Mouse (Mus musculus): Measurements from ENCODE around the gene Dapk3.
A peak's percentile ranks its signal among the peaks of the same experiment; 100 is the strongest.
"Not testable (repeated sequence)": the region's sequence is repeated elsewhere in the genome, so short reads cannot be mapped to it uniquely, and the experiment has no call there.

Dapk3 gene

GRCm38 (mm10) chr10:81201807-81202758 is 19.3 kb downstream of the Dapk3 start, which contains the start of gene Nmrk2:
Gene Nmrk2 (minus strand): TSS chr10:81202051.
- DNase-seq, result no peak

GRCm38 (mm10) chr10:81202978-81203720 is 20.3 kb downstream of the Dapk3 start:
- DNase-seq, result no peak

- no peak for DNase-seq
Observed at GRCm38 (mm10) chr10:81204137-81204536, 21.3 kb downstream of the Dapk3 start.

DNA sequence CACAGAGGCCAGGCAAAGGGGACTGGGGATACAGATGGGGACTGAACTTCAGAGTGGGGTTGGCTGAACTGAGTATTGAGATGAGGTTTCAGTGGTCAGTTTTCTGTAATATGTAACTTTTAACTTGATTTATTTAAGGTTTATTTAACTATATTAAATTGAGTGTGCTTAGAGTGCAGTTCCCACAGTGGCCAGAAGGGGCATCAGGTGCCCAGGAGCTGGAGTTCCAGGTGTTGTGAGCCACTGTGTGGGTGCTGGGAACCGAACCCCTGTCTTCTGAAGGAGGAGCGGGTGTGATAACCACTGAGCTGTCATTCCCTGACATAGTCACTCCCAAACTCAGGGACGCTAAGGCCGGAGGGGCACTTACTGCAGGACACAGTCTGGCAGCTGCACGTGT is 27.3 kb downstream of the Dapk3 start:
- DNase-seq, result no peak

DNA sequence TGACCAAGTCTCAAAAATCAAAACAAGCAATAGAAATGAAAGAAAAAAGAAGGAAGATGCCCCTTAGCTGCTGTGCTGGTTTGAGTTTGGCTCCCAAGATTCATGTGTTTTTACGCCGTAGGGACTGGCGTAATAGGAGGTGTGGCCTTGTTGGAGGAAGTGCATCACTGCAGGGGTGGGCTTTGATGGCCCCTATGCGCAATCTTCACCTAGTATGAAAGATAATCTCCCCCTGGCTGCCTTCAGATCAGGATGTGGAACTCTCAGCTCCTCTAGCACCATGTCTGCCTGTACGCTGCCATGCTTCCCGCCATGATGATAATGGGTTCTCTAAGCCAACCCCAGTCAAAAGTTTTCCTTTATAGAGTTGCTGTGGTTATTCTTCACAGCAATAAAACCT is 33.5 kb downstream of the Dapk3 start:
- no peak for DNase-seq

- DNase-seq, result no peak
Observed at GRCm38 (mm10) chr10:81216810-81217209, 34.0 kb downstream of the Dapk3 start.

DNA sequence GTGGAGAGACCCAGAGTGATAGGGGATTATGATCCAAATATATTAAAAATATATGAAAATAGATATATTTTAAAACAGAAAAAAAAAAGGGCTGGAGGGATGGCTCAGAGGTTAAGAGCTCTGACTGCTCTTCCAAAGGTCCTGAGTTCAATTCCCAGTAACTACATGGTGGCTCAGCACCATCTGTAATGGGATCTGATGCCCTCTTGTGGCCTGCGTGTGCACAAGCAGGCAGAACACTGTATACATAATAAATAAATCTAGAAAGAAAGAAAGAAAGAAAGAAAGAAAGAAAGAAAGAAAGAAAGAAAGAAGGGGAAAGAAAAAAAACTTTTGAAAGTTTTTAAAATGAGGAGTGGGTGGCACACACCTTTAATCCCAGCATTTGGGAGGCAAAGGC is 34.5 kb downstream of the Dapk3 start:
- not testable (repeated sequence) for DNase-seq

DNA sequence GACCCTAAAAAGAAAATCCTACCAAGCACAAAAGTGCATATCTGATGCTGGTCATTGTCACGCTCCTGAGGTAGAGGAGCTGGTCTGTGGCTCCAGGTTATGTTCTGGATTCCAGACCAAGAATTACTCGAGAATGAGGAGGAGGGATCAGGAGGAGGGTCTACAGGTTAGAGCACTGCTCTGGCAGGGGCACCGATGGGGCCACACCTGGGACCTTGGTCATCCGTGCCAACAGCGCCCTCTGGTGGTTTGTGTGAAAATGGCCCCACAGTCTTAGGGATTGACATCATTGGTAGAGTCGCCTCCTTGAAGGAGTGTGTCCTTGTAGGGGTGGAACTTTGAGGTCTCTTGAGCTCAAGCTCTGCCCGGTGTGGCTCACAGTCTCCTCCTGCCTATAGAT is 35.2 kb downstream of the Dapk3 start:
- peak; percentile 64 for DNase-seq

GRCm38 (mm10) chr10:81221402-81222015 is 38.7 kb downstream of the Dapk3 start:
- no peak for DNase-seq

GRCm38 (mm10) chr10:81223731-81224130 is 40.9 kb downstream of the Dapk3 start:
- not testable (repeated sequence) for DNase-seq

DNA sequence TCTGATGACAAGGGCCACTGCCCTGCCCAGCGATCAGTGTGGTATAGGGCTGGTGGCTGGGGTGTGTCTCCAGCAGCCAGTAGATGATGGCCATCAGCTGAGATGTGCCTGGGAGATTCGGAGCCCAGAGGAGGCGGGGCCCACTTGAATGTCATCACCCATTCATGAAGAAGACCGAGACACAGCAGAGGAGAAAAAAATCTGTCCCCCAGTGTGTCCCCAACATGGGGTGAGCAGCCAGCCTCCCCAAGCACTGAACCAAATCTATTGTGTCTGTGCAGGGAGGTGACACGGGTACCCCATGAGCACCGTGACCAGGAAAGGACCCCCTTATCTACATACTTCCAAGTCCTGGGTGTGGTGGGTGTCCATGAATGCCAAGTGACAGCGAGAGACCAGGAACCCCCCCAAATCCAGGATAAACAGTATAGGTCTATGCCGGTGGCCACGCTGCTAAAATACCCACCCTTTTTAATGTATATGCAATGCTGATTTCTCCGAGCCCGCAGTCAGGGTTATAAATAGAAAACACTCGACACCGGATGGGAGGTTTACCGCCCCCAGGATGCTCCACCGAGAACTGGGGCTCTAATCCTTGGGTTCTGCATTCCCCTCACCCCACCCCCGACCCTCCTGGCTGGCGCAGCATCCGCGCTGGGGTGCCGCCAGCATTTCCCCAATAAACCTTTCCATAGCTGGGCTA is 47.1 kb downstream of the Dapk3 start:
- DNase-seq, result peak; percentile 65

DNA sequence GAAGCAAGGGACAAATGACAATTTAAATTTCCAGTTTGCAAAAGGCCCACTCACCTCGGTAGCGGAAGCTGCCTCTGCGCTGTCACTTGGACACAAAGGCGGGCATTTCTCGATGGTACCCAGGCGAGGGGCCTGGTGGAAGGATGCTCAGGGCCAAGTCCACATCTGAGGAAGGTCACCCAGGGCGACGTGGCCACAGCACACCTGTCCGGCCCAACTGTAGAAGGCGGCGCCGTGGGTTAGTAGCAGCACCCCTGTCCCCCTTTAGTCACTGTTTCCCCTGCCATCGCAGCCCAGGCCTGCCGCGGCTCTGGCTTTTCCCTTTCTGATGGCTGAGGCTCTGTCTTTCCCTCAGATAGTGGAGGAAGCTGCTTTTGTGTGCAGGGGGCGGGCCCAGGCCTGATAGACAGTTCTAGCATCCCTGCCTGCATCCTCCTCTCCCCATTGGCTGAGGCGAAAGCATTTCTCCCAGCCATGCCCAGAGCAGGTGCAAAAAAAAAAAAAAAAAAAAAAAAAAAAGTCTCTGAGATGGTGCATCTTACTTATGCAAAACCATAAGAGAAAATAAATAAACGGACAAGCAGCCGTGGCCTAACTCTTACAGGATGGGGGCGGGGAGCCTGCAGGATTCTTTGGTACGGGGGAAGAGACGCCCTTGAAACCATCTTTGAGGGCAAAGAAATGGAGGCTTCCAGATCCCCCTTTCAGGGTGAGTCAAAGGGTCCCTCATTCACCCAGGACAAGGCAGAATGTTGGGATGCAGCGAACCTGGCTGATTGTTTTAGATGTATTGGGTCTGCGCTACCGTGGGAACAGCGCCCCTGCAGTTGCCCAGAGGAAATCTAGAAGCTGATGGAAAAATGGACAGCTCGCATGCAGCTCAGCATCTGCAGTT is 47.9 kb downstream of the Dapk3 start, which contains the start of gene Atcay:
Gene Atcay (minus strand): TSS at position 396 of the 895 bp plus-strand sequence.
- peak; percentile 88 for DNase-seq

DNA sequence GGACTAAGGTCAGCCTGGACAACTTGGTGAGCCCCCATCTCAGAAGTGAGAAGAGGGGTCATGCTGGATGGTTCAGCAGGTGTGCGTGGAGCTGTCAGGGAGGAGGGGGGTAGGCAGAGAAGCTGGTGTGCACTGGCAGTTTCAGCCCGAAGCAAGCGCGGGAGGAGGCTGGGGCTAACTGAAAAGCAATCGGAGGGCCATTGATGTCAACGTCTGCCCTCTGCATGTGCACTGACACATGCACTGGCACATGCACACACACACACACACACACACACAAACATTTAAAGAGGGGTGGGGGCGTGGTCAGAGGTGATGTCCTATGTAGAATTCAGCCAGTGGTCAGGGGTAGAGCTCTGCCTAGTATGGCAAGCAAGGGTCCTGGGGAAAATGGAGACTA is 48.6 kb downstream of the Dapk3 start:
- peak; percentile 63 for DNase-seq

- DNase-seq, result peak; percentile 96
Observed at GRCm38 (mm10) chr10:81232580-81233225, 49.9 kb downstream of the Dapk3 start, which contains the start of gene Zfr2. Gene Zfr2 (plus strand): TSS chr10:81233155.

DNA sequence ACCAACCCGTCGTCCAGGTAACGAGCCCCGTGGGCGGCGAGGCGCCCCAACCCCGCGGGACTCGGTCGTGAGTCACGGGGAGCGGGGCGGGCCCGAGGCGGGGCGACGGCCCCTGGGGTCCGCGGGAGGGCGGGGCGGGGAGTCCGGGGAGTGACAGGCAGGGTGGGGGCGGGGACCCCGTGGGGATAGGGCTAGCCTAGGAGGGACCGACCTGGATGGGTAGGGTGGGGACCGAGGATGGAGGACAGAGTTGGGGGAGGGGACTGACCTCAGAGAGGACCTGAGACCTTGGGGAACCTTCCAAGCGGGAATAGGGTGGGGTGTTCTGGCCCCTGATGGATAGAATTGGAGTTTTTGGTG is 50.4 kb downstream of the Dapk3 start:
- DNase-seq, result no peak

- DNase-seq, result no peak
Observed at GRCm38 (mm10) chr10:81234206-81234605, 51.4 kb downstream of the Dapk3 start.

DNA sequence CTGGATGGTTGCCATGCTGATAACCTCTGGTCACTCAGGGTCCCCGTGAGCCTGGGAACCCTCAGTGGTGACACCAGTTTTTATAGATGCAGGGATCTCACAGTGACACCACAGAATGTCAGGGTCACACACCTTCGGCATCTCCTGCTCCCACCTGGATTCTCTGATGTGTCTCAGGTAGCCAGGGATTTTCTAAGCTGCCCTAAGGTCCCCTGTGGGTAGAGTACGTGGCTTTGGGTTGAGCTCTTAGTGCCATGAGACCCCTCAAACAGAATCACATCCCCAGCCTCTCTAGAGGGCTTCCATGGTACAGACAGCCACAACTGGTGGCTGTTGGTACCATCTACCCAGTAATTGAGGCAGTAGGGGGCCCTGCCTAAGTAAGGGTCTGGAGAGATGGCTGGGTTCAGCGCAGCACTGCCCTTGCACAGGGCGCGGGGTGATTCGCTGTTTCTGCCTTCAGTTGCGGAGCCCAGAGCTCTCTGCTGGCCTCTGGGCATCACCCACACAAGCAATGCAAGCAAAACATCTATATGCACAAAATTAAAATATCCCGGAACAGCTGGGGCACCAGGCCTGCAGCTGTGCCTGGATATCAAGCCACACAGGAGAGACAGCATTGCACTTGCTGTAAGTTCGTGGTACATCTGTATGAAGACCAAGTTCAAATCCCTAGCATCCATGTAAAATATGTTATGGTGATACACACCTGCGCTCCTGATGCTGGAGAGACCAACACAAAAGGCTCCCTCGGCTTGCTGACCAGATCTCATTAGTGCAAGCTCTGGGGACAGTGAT is 53.9 kb downstream of the Dapk3 start:
- DNase-seq, result no peak

GRCm38 (mm10) chr10:81238618-81239017 is 55.8 kb downstream of the Dapk3 start:
- no peak for DNase-seq

DNA sequence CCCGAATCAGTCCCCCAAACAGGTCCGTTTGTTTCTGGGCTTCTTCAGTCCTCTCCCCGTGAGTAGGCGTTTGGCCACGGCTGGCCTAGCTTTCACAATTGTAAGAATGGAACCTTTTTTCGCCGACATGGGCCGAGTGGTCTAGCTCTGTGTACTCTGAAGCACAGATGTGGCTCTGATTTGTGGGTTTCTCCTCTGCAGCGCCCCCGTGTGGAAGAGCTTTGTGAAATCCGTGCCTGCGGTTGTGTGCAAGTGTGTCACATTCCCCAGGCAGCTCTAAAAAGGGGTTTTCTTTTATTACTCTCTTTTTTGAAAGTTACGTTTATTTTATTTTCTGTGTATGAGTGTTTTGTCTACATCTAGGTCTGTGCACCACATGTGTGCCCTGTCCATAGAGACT is 58.1 kb downstream of the Dapk3 start:
- DNase-seq, result peak; percentile 46

DNA sequence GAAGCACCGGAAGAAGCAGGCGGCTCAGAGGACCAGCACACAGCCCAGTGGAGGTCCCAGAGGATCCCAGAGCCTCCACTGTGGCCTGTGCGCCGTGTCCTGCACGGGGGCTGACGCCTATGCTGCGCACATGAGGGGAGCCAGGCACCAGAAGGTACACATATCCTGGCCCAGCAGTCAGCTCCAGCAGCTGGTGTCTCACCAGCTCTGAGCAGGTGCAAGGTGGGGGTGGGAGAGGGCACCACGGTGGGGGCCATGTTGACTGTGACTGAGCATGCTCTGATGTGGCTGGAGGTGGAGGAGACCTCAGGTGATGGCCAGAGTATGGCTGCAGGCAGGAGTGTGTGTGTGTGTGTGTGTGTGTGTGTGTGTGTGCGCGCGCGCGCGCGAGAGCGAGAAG is 59.2 kb downstream of the Dapk3 start:
- no peak for DNase-seq
